Mouse (Mus musculus): Measurements from ENCODE around the gene Gm9195.

Gm9195 gene

GRCm38 (mm10) chr14:72447141-72448091, 44.2 kb downstream of the Gm9195 start:
- no peak for DNase-seq (ENCODE audit: low read depth in 1 of 2, low spot score in 2 of 2)

DNA sequence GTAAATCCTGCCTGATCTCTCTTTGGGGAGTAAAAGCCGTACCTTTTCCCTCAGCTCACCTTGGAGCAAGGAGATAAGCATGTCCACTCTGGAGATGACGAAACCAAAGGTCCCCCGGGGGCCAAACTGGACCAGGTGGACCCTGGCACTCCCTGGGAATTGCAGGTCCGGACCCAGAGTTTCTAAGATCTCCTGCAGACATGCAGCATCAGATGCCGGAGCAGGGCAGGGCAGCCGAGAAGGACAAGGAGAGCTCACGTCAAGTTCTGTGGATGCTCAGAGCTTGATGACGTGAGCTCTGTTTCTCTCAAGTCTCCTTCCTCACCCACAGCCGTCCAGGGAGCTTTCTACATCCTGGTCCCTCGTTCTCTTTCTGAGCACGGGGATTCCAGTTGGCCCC, 48.7 kb downstream of the Gm9195 start:
- DNase-seq (ENCODE audit: low read depth in 1 of 2, low spot score in 2 of 2) = no peak

DNA sequence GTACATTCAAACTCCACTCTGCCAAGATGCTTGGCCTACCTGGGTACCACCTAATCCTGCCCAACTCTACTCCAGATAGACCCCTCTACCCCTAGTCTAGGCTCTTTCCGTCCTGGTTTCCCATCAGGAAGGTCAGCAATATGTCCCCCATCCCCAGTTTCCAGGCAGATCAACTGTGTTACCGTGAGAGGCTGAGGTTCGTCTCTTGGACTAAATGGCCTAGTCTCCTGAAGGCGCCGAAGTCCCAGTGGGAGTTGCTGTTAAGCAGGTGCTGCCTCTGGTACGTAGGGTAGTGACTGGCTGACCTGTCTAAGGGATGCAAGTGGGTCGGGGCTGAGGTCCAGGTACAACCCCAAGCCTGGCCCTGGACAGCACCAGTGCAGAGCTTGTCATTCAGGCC, 50.7 kb downstream of the Gm9195 start:
- no peak for DNase-seq (ENCODE audit: low read depth in 1 of 2, low spot score in 2 of 2)

DNA sequence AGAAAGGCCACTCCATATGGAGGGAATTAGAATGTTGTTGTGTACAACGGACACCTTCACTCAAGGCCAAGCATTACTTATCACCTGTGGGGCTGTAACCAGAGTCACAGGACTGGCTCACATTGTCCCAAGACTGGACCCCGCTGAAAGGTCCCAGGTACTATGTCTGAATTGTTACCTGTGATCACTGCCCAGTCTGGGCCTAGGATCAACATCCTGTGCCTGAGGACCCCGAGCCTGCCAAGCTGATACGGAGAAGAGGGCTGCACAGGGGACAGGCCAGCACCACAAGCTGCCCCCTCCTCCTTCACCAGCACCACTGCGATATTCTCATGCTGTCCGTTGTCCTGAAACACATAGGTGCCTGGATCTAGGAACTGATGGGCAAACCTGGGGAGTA, 51.2 kb downstream of the Gm9195 start:
- no peak for DNase-seq (ENCODE audit: low read depth in 1 of 2, low spot score in 2 of 2)

DNA sequence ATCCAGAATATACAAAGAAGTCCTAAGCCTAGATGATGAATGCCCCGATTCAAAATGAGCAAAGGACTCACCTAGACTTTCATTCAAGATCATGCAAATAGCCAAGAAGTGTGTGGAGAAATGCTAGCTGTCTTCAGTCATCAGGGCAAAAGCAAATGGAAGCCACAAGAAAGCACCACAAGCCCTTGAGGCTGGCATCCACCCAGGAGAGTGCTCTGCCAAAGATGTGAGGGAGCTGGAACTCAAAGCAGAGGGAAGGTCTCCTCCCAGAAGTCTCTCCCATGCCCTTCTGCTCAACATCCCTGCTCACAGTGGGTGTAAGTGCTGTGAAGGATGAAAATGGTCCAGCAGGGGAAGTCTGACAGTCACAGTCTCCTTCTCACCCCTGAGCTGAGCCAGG, 52.7 kb downstream of the Gm9195 start:
- DNase-seq (ENCODE audit: low read depth in 1 of 2, low spot score in 2 of 2) = no peak

DNA sequence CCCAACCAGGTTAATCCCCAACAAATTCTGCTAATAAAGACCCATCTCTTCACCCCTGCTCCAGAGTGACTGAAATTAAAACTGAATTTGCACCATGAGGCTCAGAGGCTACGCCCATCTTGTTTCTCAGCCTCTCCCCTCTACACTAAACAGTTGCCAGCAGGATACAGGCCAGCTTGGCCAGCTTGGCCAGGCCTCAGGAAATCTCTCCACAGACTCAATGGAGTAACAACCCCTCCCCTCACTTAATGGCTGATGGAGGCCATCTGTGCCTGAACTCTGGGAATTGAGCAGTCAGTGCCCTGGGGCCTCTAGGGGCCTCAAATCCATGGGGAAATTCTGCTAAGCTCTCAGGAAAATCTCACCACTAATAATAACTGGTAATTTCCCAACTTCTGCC, 101.9 kb downstream of the Gm9195 start:
- no peak for DNase-seq (ENCODE audit: low read depth in 1 of 2, low spot score in 2 of 2)

GRCm38 (mm10) chr14:72389288-72389687, 102.3 kb downstream of the Gm9195 start:
- DNase-seq (ENCODE audit: low read depth in 1 of 2, low spot score in 2 of 2) = no peak

GRCm38 (mm10) chr14:72377224-72377623, 114.4 kb downstream of the Gm9195 start:
- no peak for DNase-seq (ENCODE audit: low read depth in 1 of 2, low spot score in 2 of 2)

Data from monocyte, adult 2 months (primary cell).